Mouse (Mus musculus): ENCODE measurements around the gene Myrf.

Gene Myrf

DNA sequence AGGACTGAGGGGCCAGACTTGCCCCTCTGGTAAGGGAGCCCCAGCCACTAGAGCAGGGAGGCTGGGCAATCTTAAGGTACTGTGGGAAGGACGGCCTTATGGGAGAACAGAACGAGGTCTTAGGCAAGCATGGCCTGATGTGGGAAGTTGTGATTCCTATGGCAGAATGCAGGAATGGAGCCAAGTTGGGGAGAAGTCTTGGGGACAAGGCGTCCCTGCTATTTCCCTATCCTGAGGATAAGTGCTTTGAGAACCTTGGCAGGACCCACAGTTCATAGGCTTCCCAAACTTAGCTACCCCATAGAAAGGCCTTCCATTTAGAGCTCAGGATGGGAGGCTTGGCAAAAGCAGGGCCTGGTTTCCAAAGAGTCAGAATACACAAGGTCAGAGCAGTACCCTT, 31.7 kb downstream of the Myrf start:
- CTCF ChIA-PET, result no interaction called here

DNA sequence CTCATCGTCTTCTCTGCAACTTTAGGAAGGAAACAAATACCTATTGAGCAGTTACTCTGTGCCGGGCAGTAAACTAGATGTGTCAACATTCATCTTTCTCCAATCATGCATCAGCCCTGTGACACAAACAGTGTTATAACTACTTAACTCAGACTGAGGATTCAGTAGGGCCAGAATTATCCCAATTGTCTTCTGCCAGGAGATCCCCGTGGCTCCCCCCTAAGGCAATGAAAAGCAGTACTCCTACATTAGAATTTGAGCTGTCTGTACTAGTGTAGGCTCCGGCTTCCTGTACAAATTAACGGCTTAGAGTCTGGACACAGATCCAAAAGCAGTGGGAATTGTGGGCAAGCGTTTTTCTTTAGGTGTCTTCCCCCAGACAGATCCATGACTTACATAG, 35.5 kb downstream of the Myrf start:
- CTCF ChIA-PET, result no interaction called here

DNA sequence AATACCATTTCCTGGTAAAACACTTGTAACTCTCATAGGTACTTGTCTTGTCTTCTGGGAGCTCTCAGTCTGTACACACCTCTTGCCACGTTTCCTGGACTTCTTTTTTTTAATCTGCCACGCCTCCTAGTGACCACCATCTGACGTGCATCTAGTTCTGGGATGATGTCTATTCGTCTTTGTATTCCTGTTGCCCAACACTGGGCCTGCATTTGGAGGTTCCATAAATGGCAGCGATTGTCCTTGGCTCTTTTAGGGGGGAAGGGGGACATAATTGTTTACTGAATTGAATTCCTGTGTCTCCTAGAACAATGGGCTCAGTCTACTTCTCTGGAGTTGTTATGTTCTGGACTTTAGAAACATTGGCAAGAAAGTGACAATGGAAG, 35.9 kb downstream of the Myrf start:
- CTCF ChIA-PET, result no interaction called here

DNA sequence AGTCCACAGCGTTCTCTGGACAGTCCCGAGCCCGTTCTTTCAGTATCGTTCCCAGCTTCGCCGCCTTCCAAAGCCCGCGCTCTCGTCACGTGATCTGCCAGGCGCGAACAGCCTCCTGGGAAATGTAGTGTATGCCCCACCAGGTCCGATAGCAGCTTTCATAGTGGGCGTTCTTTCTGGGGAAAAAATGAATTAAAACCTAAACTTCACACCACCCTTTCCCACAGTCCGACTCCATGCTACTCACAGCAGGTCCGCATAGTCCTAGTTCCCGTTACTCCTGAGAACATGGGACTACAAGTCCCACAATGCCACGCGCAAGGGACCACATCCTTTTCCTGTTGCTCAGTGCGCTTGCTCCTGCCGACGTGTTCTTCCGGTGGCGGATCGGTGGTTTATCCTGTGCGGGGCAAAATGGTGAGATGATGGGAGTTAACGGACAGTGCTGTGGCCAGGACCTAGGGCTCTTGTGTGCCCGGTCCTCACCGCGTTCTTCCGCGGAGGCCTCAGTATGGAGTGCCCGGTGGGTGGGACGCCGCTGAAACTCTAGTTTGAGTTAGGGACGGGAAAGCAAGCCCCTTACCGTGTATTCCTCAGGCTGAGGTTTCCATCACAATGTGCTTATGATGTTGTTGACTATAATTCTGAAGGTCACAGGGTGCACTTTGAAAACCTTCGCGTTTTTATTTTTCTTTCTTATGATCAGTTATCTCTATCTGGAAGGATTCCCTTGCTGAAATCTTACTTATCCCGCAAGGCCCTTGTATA, 36.5 kb downstream of the Myrf start, which contains the start of the genes Tmem258 and Fen1:
Gene Tmem258, plus strand, starts transcription at position 167 of the 768 bp plus-strand sequence.
Gene Fen1, minus strand, starts transcription at position 322 of the 768 bp plus-strand sequence.
- CTCF ChIA-PET, result no interaction called here

DNA sequence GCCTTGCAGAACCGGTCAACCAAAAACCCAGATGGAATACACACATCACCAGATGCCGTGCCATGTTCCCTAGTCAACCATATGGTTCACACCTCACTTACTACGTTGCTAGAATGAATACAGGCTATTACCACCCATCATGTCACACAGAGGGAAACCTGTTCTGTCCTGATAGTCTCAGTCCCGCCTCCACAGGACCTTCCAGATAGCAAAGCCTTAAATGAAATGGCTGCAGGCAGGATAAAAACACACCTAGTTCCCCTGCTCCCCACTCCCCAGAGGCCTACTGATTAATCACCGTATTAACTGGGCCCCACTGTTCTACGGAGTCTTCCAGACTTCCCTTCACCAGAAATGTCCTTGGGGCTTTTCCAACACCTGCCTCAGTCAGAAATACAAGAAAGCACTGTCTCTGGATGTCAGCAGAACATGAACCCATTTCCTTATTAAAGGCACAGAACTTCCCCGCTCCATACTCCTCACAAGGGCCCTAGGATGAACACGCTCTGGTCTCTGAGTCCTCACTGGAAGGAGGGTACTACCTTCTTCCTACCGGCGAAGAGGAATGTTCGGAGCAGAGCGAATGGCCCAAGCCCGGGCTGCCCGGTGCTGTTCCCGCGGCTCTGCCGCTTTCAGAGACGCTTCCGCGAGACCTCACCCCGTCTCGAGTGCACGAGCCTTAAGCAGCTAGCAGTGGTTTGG, 37.3 kb downstream of the Myrf start:
- CTCF ChIA-PET, result no interaction called here

DNA sequence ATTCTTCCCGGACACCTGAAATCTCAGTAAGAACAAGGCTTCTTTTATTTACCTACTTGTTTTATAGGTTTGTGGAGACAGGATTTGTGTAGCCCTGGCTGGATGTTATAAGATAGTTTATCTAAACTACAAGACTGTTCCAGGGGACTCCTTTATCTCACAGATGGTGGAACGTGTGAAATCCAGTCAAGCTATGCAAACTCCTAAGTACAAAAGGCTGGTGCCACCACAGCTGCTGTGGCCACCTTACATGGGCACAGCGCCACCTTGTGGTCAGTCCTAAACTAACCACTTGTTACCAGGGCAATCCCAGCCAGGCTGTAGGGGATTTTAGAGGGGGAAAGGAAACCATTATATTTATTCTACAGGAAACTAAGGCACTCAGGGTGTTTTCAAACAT, 41.8 kb downstream of the Myrf start:
- CTCF ChIA-PET, result interaction anchor here (0.6 kb wide), 1 partner anchor 145 kb away, joined by 3 read pairs; no protein-coding TSS in a partner anchor

DNA sequence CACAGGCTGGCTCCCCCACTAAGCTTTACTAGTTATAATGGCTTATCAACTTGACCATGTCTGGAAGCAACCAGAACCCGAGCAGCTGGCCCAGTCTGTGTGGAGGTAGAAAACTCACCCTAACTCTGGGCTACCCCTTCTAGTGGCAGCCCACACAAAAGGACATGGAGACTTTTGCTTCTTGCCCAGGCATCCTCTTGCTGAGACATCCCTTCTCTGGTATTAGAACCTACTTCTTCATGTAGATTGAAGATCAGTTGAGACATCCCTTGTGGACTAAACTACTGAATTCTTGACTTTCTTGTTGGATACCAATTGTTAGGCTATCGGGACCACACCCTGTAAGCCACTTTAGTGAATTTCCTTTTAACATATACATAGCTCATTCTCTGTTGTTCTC, 42.3 kb downstream of the Myrf start:
- CTCF ChIA-PET, result interaction anchor here (0.6 kb wide), 1 partner anchor 145 kb away, joined by 3 read pairs; no protein-coding TSS in a partner anchor

DNA sequence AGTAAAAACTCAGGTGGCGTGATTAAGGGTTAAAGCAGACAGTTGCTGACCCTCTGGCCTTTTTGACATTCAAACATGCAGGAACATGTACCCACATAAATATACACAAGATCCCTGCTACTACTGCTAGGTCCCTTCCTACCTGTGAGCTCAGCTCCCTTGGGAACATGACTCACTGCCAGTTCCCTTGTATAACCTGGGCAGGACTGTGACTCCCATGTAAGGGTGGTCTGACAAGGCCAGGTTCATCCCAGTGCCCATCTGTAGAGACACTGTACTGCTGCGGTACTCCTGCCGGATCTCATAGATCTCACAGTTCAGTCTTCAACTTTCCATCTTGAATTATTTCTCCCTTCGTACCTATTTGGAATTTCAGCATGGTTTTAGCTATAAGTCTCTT, 43.4 kb downstream of the Myrf start:
- CTCF ChIA-PET, result no interaction called here

DNA sequence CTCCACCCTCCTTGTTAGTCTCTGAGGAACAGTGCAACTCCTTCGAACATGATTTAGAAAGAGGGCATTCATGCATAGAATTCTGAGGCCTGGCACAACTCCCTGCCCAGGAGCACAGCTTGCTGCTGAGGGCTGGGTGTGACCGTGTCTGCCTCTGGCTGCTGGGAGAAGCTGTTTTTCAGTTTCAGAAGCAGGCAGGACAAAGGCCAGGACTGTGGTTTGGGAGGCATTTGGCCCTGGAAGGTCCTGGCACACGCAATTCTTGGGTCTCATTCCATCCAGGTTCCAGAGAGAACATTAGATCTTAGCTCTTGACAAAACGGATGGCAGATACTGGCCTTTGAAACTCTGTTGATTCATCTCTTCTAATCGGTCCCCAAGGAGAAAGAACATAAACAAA, 45.3 kb downstream of the Myrf start:
- CTCF ChIA-PET, result no interaction called here

DNA sequence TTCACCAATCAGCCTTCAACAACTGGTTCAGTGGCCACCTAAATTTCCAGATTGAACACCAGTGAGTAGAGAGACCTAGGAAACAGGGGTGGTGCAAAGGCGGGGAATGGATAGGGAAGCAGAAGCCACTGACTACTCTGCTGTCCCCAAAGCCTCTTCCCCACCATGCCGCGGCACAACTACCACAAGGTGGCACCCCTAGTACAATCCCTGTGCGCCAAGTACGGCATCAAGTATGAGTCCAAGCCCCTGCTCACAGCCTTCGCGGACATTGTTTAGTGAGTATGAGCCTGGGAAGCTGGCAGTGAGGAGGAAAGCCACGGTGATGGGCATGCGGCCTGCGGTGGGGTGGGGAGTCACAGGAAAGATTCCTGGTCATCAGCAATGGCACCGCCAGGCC, 46.2 kb downstream of the Myrf start:
- CTCF ChIA-PET, result no interaction called here

DNA sequence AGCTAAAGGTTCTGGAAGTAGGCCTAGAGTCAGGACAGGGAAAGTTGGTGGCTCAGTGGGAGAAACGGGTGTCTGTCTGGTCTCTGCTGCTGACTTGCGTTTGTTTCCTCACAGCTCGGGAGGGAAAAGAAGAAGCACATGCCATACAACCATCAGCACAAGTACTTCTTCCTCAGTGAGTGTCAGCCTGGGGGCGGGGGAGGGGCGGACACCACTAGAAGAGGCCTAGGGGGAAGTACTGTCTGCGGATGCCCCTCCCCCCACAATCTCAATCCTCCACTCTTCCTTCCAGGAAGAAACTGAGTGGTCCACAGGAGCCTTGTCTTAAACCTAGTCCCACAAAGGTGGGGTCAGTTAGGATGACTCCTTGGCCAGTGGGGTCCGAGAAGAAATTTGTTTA, 49.2 kb downstream of the Myrf start:
- CTCF ChIA-PET, result interaction anchor here (0.6 kb wide), 1 partner anchor 523 kb away, joined by 3 read pairs; no protein-coding TSS in a partner anchor

DNA sequence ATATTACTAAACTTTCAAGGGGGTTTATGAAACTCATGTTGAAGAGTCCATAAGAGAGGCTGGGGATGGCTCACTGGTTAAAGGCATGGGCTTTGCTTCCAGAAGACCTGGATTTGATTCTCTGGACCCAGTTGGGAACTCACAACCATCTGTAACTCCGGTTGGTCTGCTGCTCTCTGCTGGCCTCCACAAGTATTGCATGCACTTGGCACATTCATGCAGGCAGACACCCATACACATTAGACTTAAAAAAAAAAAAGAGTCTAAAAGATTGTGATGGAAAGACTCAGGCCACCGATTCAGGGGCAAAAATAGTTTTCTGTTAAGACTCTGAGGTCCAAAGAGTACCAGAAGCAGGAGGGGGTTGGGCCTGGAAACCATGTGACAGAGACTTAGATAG, 49.8 kb downstream of the Myrf start:
- CTCF ChIA-PET, result no interaction called here

DNA sequence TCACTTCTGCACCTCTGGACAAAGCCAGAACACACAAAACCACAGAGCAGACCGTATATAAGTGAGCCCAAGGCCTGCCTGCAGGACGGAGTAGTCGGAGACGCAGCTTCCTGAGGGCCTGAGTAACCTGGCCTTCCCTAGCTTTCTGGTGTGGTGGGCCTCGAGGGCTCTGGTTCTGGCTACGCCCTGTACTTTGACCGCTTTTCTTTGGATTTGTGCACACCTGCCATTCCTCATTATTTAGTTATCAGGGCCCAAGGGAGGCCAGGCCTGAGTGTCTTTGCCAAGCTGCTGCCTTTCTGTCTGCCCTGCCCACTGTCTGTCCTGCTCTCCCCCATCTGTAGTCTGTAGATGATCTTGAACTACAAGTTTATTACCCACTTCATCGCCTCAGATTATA, 50.6 kb downstream of the Myrf start:
- CTCF ChIA-PET, result no interaction called here

DNA sequence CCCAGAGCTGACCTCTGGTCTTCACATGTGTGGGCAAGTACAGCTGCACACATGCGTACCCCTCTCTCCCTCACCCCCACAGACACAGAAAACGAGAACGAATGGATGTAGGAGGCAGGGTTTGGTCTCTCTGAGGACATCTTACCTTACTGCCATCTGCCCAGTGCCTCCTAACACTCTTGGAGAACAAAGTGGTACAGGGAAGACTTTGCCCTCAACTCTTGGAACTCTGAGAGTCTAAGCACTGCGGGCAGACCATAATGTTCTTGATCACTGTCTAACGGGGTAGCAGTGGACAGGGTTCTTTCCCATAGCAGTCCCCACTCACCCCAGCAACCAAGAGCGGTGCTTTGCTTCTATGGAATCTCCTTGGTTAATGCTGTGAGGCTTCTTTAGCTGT, 51.5 kb downstream of the Myrf start:
- CTCF ChIA-PET, result interaction anchor here (0.6 kb wide), 1 partner anchor 238 kb away, joined by 3 read pairs; no protein-coding TSS in a partner anchor

DNA sequence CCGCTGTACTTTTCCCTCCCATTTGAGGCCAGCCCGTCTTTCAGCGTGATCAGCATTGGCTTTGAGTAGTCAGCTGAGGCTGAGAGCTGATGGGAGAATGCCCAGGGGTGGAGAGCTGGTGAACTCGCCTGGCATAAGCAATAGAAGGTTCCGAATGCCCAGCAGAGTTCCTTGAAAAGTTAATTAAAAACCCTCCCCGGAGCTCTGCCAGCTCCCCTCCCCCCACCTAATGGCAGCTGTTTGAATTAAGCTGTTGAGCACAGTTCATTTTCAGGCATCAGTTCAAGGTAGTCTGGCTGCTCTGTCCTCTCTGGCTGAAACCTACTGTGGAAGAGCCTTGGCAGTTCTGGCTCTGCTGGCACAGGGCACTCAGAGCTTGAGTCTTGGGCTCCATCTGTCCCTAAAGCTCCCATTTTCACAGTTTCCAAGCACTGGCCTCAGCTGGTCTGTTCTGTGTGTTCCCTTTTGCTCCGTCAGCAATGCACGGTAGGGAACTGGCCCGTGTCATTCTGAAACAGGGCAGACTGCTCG, 52.2 kb downstream of the Myrf start:
- CTCF ChIA-PET, result no interaction called here

DNA sequence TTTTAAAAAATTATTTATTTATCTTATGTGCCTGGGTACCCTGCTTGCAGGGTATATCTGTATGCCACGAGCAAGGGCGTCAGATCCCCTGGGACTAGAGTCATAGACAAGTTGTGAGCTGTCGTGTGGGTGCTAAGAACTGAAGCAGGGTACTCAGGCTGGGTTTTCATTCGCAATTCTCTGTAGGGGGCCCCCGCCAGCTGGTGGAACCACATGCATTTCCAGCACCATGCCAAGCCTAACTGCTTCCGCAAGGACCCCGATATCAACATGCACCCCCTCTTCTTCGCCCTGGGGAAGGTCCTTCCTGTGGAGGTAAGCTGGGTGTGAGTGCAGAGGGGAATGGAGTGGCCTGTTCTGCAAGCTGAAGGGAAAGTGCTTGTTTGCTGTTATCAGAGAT, 54.0 kb downstream of the Myrf start:
- CTCF ChIA-PET, result no interaction called here

DNA sequence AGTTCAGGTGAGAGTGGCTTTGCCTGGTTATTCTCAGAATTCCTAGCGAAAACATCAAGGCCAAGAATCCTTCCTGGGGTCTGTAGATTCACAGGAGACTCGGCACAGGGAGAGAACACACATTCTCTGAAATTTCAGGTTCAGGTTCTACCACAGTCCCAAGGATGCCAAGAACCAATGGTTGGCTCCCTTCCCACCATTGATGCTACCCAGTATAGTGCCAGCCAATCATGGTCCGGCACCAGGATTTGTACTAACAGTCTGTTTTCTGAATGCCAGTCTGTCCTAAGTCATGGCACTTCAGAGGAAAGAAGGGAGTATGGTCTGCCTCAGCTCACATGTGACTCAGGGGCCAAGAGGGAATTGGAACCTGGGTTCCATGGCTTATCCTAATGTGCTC, 54.7 kb downstream of the Myrf start:
- CTCF ChIA-PET, result no interaction called here

DNA sequence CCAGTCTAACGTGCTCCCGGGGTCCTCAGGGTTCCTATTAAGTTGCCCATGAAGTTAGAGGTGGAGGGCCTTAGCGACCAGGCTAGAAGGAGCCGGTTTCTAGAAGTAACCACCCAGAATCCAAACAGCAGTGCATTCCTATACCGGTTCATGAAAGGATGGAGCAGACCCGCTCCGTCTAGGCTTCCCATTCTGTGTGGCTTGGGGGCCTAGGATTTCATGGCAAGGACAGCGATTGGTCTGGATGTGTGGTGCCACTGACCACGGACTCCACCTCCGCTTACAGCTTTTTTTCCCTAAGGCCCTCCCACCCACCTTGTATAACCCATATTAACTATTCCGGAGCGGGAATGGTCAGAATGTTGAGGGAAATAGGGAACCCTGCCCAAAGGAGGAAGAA, 56.5 kb downstream of the Myrf start:
- CTCF ChIA-PET, result no interaction called here

DNA sequence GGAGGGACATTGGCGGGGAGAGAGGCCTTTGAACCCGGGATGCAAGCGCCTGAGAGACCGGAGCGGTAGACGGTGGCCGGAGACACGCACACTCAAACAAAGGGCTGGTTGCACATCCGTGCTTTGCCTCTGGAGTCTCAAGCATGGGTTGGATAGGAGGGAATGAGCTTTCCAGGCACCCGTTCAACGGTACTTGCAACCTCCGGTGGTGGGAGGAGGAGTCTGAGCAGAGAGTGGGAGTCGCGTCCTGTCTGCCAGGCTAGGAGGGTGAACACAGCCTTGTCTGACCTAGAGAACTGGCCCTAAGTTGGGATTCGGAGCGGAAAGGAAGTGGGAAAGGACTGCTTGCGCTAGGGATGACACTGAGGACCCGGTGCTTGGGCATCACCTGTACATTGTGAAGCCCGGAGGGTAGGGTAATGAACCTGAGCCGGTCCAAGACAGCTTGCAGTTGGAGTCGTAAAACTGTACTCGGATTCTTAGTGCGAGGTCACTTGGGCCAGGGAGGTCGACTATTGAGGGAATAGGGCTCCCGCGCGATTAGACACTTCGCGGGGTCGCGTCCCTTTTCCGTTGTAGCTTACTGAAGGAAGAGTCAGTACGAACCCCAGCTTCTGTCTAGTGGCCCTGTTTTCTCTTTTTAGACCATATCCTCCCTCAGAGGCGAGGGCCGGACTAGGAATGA, 57.1 kb downstream of the Myrf start:
- CTCF ChIA-PET, result no interaction called here

DNA sequence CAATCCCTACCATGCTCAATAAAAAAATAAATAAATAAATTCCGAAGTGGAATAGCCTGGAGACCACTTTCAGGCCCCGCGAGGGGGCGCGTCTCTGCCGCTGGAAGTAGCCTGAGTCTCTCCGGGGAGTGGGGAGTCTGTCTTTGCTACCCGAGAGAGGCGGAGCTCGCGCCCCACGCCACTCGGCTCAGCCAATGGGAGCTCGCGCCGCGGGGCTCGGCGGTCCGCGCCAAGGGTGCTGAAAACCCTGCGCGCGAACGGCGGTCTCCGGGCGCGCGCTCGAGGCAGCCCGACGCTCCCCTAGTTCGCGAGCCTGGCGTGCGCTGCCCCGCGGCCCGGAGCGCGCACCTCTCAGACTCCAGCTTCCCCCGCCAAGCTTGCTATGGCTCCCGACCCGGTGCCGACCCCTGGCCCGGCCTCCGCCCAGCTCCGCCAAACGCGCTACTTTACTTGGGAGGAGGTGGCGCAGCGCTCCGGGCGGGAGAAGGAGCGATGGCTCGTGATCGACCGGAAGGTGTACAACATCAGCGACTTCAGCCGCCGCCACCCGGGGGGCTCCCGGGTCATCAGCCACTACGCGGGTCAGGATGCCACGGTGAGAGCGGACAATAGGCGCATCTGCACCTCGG, 57.8 kb downstream of the Myrf start, which contains the start of gene Fads1:
Gene Fads1, plus strand, starts transcription at position 219 of the 629 bp plus-strand sequence.
- CTCF ChIA-PET, result no interaction called here

DNA sequence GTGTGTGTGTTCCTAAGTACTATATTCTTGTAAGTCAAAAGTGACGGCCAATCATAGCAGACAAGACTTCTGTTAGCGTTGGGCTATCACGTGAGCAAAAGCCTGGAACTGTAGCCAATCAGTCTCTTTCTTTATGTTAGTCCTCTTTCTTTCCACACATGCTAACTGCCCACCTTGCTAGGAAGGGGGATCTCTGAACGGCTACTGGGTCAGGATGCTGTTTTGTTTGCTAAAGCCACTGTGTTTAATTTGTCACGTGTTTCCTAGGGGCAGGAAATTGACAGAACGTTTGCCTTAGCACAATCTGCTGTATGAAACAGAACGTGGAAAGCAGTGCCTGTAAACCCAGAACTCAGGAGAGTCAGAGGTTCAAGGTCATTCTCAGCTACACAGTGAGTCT, 58.4 kb downstream of the Myrf start:
- CTCF ChIA-PET, result interaction anchor here (0.6 kb wide), 1 partner anchor 1583 kb away, joined by 6 read pairs; no protein-coding TSS in a partner anchor

DNA sequence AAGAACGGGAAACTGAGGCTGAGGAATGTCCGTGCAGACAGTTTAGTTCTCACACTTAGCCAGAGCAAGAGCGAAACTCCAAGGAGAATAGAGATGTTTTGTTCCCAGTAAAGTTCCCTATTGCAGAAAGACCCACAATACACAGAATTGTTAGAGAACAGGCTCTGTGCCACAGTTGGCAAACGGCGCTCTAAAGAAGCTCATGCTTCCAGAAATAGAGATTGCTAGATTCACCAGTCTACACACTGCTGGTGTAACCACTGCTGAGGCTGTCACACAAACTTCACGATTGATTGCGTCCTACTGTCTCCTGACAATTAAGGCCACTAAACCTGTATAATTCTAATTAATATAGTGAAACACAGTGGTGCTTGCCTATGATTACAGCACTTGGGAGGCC, 59.3 kb downstream of the Myrf start:
- CTCF ChIA-PET, result interaction anchor here (0.7 kb wide), 1 partner anchor 1210 kb away, joined by 3 read pairs; no protein-coding TSS in a partner anchor

Data from spleen, embryonic (tissue).